Mouse (Mus musculus) intestine, postnatal 0 days (tissue): Measurements from ENCODE around the gene Usf1. TPM values are rescaled to one million over a fixed set of nuclear protein-coding genes. Genes with fewer than 3 reads are reported as not detected.

Source experiments
- ATAC-seq: fragments of 200-750 bp; cut with Nextera tagmentation; 2 replicates; pipeline ENCODE4 v1.8.0; 2017; ENCODE audit warnings: mild to moderate bottlenecking, moderate TSS enrichment, moderate library complexity
- H3K27ac ChIP-seq: fragments of 300-500 bp; sonication (generic); 2 replicates; pipeline ENCODE4 v1.5.1; 2014; ENCODE audit warnings: mild to moderate bottlenecking, low read depth, low read length, moderate library complexity
- H3K27me3 ChIP-seq: fragments of 300-500 bp; sonication (generic); replicated peaks from 2 replicates; pipeline ENCODE4 v1.6.1; 2014; ENCODE audit warnings: low read length, mixed read lengths; ENCODE audit not compliant: control insufficient read depth, insufficient read depth
- H3K36me3 ChIP-seq: fragments of 300-500 bp; sonication (generic); 2 replicates; pipeline ENCODE4 v1.6.1; 2014; ENCODE audit warnings: mild to moderate bottlenecking, moderate library complexity; ENCODE audit not compliant: control insufficient read depth, insufficient read depth
- H3K4me1 ChIP-seq: fragments of 300-500 bp; sonication (generic); replicated peaks from 2 replicates; pipeline ENCODE4 v1.6.1; 2014; ENCODE audit warnings: antibody characterized with exemption, low read length, mixed read lengths; ENCODE audit not compliant: control insufficient read depth, insufficient read depth
- H3K4me2 ChIP-seq: fragments of 300-500 bp; sonication (generic); replicated peaks from 2 replicates; pipeline ENCODE4 v1.6.1; 2014; ENCODE audit warnings: low read depth, mild to moderate bottlenecking, moderate library complexity
- H3K4me3 ChIP-seq: fragments of 300-500 bp; sonication (generic); 2 replicates; pipeline ENCODE4 v1.5.1; 2014; ENCODE audit warnings: low read depth, low read length
- H3K9ac ChIP-seq: fragments of 300-500 bp; sonication (generic); 2 replicates; pipeline ENCODE4 v1.6.1; 2014; ENCODE audit warnings: mild to moderate bottlenecking, low read depth, low read length
- H3K9me3 ChIP-seq: fragments of 300-500 bp; sonication (generic); 2 replicates; pipeline ENCODE4 v1.6.1; 2016; ENCODE audit warnings: mixed run types; ENCODE audit not compliant: control insufficient read depth
- CTCF ChIP-seq: sonication (generic); IDR thresholded peaks from 2 replicates; pipeline ENCODE4 v1.5.1; 2016; ENCODE audit warnings: low read depth, mild to moderate bottlenecking, control low read depth, antibody characterized with exemption, moderate library complexity
- WGBS: fragments of 180-500 bp; shearing (Covaris S2); extraction: QIAGEN DNeasy Blood & Tissue Kit; methylation state at CpG from one replicate; pipeline ENCODE4 v1.1.7; 2014; 5-methylcytosine and 5-hydroxymethylcytosine counted together
- polyA plus RNA-seq: library from polyadenylated mRNA; unstranded; fragments of >200 nt; fragmentation: Nextera tagmentation; extraction: Ambion mirVana; gene quantifications from 2 replicates; pipeline ENCODE4 v1.2.1, GENCODE M21; 2015

Gene Usf1
- polyA plus RNA-seq, 1 experiment from 2014 or later = 35.1 TPM

DNA sequence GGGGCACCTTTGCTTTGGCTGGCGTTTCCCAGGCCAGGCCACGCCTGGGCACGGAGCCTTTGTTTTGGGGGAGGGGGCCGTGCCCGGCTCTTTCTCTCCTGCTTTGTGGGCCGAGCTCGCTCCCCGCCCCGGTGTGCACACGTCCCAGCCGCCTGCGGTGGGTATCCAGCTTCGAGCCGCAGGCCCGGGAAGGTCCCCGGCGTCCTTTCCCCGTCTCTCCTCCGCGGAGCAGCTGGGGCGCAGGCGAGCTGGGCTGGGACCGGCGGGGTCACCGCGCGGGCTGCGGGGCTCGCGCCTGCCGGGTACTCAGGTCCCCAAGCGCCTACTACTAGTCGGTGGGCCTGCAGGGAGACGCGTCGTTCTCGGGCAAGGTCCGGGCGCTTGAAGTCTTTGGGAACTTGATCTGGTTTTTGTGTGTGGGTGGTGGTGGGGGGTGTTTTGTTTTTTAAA lies 404 bp downstream of the Usf1 start:
- no peaks in the 10 kb centered on the region for H3K4me1 ChIP-seq
- peak overlapping the region; percentile 100 for H3K4me3 ChIP-seq
- H3K9ac ChIP-seq = peak overlapping the region; percentile 93
- under 1% methylated on average over 39 of the region's 39 CpGs for WGBS
- TF ChIP-seq CTCF = no peak
- peak overlapping the region; percentile 72 for H3K4me2 ChIP-seq
- H3K36me3 ChIP-seq = peaks cover 14% of the 10 kb centered on the region
- ATAC-seq = peak; percentile 64
- H3K27ac ChIP-seq = peak overlapping the region; percentile 91
- no peaks in the 10 kb centered on the region for H3K9me3 ChIP-seq
- H3K27me3 ChIP-seq = 0 out of 2 replicates have a peak, but pooled peaks cover 6% of the 10 kb centered on the region

DNA sequence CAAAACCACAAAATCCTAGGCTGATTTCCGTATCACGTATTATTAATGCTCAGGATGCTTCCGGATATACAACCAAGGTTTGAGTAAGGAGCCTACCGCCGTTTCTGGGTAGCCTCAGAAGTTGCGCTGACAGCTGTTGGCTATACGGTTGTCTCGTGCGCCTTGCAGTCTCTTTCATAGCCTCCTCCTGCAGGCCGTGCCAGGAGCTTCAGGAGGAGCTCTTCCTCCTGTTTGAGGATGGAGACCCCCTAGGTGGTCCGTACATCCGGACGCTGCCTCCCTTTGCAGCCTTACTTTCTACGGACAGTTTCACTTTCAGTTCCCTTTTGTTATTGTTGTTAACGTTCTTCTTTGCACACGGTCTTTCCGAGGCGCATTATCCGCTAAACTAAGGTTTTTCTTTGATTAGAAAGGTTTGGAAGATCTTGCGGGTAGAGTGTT lies 908 bp downstream of the Usf1 start:
- H3K9me3 ChIP-seq = no peaks in the 10 kb centered on the region
- peak overlapping the region; percentile 72 for H3K4me2 ChIP-seq
- H3K4me1 ChIP-seq = no peaks in the 10 kb centered on the region
- ATAC-seq = peak; percentile 17; the same call in 1 of the 2 replicates
- peak overlapping the region; percentile 93 for H3K9ac ChIP-seq
- H3K36me3 ChIP-seq = peaks cover 18% of the 10 kb centered on the region
- peak overlapping the region; percentile 100 for H3K4me3 ChIP-seq
- peak overlapping the region; percentile 91 for H3K27ac ChIP-seq
- TF ChIP-seq CTCF = peak; percentile 43
- 0 out of 2 replicates have a peak, but pooled peaks cover 6% of the 10 kb centered on the region for H3K27me3 ChIP-seq
- WGBS = under 1% methylated on average over 20 of the region's 20 CpGs

DNA sequence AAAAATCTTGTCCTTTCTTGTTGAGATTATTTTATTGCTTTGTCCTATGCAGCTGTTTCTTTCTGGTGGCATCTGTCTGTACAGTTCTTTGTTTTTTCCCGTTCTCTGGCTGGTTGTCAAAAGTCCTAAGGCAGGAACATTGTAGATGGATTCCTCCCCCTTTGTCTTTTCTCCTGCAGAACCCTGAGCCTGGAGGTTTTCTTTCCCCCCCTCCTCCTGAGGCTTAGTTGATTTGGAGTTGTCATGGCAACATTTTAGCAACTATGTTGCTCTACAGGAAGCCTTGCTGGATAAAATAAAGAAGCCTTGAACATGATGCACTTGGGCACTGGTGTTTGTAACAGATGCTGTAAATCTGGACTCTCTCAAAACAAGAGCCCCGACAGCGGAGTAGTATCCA lies 1.3 kb downstream of the Usf1 start:
- ATAC-seq = no peak
- Histone ChIP-seq H3K9ac (peak overlapping the region; percentile 93), H3K9me3 (no peaks in the 10 kb centered on the region), H3K27ac (peak overlapping the region; percentile 91), H3K4me3 (peak overlapping the region; percentile 100), H3K36me3 (peaks cover 23% of the 10 kb centered on the region), H3K27me3 (0 out of 2 replicates have a peak, but pooled peaks cover 6% of the 10 kb centered on the region), H3K4me2 (peak overlapping the region; percentile 72), H3K4me1 (no peaks in the 10 kb centered on the region)
- TF ChIP-seq CTCF = no peak
- WGBS = 49% methylated on average over 3 of the region's 3 CpGs

DNA sequence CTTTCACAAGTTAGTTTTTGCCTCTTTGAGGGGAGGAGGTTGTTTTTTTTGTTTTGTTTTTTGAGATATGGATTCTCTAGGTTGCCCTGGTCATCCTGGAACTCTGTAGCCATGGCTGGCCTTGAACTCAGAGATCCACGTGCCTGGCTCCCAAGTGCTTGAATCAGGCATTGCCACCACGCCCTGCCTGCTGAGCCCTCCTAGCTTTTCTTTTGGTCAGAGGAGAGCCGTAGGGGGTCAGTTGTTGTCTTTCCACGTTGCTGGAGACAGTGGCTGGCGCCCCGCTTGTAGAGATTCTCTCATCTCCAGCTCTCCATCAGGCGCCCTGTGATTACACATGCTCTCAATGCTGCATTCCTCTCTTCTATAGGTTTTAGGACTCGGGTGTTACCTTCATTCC lies 2.5 kb downstream of the Usf1 start:
- Histone ChIP-seq H3K36me3 (peaks cover 33% of the 10 kb centered on the region), H3K9ac (no peak overlapping the region), H3K4me1 (no peaks in the 10 kb centered on the region), H3K27me3 (0 out of 2 replicates have a peak, but pooled peaks cover 6% of the 10 kb centered on the region), H3K4me2 (no peak overlapping the region), H3K9me3 (no peaks in the 10 kb centered on the region), H3K4me3 (no peak overlapping the region), H3K27ac (no peak overlapping the region)
- TF ChIP-seq CTCF = no peak
- ATAC-seq = no peak
- 77% methylated on average over 8 of the region's 8 CpGs for WGBS

DNA sequence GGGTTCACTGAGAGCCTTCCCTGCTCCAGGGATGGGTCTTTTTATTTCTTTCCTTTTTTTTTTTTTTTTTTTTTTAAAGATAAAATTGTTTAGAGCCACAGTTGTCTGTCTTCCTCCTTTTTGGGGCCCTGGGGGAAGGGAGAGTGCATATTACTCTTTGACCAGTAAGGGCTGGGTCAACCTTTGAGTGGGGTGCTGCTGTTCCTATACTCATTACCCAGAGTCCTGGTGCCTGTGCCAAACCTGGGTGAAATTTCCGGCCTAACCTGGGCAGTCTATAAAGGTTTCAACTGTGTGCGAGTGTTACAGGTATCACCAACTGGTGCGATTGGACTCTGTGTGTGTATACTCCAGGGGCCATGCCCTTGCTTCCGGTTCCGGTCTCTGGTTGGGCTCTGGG lies 7.5 kb downstream of the Usf1 start, which contains the start of gene Tstd1:
TSS of gene Tstd1 (plus strand) at position 213 of the 400 bp plus-strand sequence.
- H3K9ac ChIP-seq = no peak within 1 kb of the TSS
- peak; percentile 41; the same call in 1 of the 2 replicates for ATAC-seq
- H3K4me2 ChIP-seq = no peak within 1 kb of the TSS
- TF ChIP-seq CTCF = no peak
- no peaks in the 10 kb centered on the region for H3K9me3 ChIP-seq
- no peak within 1 kb of the TSS for H3K27ac ChIP-seq
- no peaks in the 10 kb centered on the region for H3K4me1 ChIP-seq
- WGBS = 83% methylated on average over 5 of the region's 5 CpGs
- H3K36me3 ChIP-seq = peaks cover 55% of the 10 kb centered on the region
- H3K27me3 ChIP-seq = no peaks in the 10 kb centered on the region
- H3K4me3 ChIP-seq = no peak within 1 kb of the TSS

DNA sequence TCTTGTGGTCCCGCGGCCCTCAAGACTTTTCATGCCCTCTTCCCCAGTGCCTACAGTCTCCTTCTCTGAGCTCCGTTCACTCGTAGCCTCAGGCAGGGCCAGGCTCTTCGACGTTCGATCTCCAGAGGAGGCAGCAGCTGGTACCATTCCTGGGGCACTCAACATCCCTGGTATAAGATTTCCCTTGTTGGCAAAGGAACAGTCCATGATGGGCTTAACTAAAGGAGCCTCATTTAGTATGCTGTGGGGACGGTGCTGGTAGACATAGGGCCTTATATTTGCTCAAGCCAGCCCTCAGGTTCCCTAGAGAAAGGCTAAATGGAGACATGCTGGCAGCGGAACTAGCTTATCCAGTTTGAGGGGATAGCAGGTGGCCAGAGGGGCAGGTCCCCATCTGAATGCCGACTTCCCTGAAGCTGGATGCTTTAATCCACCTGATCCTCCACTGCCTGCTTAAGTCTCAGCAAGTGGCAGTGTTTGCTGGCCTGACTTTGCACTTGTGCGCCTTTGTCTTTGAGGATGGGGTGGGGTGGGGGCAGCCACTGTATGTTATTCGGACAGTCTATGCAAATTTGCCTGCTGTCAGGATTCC lies 8.3 kb downstream of the Usf1 start:
- Histone ChIP-seq H3K9me3 (no peaks in the 10 kb centered on the region), H3K4me2 (no peak overlapping the region), H3K4me1 (no peaks in the 10 kb centered on the region), H3K4me3 (no peak overlapping the region), H3K36me3 (peaks cover 55% of the 10 kb centered on the region), H3K27me3 (no peaks in the 10 kb centered on the region), H3K9ac (no peak overlapping the region), H3K27ac (no peak overlapping the region)
- WGBS = 76% methylated on average over 12 of the region's 12 CpGs
- TF ChIP-seq CTCF = no peak
- ATAC-seq = no peak
